Comparison of ENCODE assay signal across 8 mouse cellular contexts in the genomic region with DNA sequence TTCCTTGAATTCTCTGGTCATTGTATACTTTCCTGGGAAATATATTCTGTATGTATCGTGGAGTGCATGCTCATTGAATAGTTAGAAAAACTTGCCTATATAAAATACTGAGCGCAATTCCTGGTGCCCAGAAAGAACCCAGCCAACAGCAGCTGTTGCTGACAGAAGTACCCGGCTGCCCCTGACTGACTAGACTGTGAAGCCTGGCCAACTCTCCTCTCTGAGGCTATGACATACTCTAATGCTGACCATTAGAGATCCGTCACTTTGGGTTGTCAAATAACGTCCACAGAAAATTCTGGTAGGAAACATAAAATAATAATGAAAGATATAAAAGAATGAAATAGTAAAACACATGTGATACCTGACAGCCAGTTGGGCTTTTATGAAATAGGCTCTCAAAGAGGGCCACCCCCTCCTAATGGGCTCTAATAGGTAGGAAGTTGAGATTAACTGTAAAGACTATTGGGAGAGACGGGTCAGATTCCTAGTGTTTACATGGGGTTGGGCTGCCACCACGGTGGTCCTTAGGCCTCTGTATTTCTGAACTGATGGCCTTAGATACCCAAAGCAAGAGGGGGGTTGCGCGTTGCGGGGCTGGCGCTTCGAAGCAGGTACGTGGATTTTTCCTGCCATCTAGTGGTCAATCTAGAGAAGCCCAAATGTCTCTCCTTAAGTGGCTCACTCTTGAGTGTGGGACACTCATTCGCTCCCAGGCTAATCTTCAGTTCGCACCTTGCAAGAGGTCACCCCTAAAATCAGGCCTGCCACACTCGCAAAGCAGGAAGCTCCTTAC. TPM values are rescaled to one million over a fixed set of nuclear protein-coding genes. Genes with fewer than 3 reads are reported as not detected.
DNase-seq lines count a peak whose midpoint lies in the region; TF ChIP-seq lines count a peak whose summit lies in the region.

No protein-coding gene starts in this region.

- TF ChIP-seq POLR2A in testis, adult 2 months (IDR thresholded peaks at IDR 0.05; ENCODE audit: control insufficient read depth, low read depth, low read length) = no peak

- no peak overlapping the region for H3K4me3 ChIP-seq in testis, adult 2 months (ENCODE audit: control insufficient read depth, low read depth, low read length)
- H3K4me3 ChIP-seq in midbrain, embryonic 10.5 days = no peak overlapping the region

- no peaks in the 10 kb centered on the region for H3K36me3 ChIP-seq in testis, adult 2 months (ENCODE audit: control insufficient read depth, insufficient read depth, low read length)
- no peaks in the 10 kb centered on the region for H3K36me3 ChIP-seq in midbrain, embryonic 10.5 days

- 29% methylated on average over 16 of the region's 16 CpGs for WGBS in midbrain, embryonic 10.5 days

- no peaks in the 10 kb centered on the region for H3K27me3 ChIP-seq in testis, adult 2 months (ENCODE audit: control insufficient read depth, insufficient read depth, low read length)
- no peaks in the 10 kb centered on the region for H3K27me3 ChIP-seq in midbrain, embryonic 10.5 days (ENCODE audit: low read depth, poor library complexity, severe bottlenecking)

- no peaks in the 10 kb centered on the region; the same call in 1 of the 2 replicates for H3K4me1 ChIP-seq in testis, adult 2 months (ENCODE audit: control insufficient read depth, insufficient read depth, low read length)
- H3K4me1 ChIP-seq in midbrain, embryonic 10.5 days = peaks cover 18% of the 10 kb centered on the region

- DNase-seq in testis, postnatal 14 days (ENCODE audit: low spot score) = no peak
- DNase-seq in embryo, embryonic 11 days = peak; percentile 85
- DNase-seq in heart, postnatal 10 days = peak; percentile 15 to 38
- peak; percentile 29 to 59 for DNase-seq in layer of hippocampus, postnatal 14 days (ENCODE audit: low spot score in 2 of 2)
- peak; percentile 57 for DNase-seq in midbrain, embryonic 10.5 days (ENCODE audit: low spot score)
- DNase-seq in testis, postnatal 10 days (ENCODE audit: low spot score) = peak; percentile 43
- no peak for DNase-seq in thymus, postnatal 10 days (ENCODE audit: low spot score in 2 of 2)

- no peaks in the 10 kb centered on the region for H3K9me3 ChIP-seq in midbrain, embryonic 10.5 days (replicated peaks)

- H3K27ac ChIP-seq in testis, adult 2 months (ENCODE audit: control insufficient read depth, insufficient read depth, low read depth, low read length) = no peak overlapping the region
- no peak overlapping the region for H3K27ac ChIP-seq in midbrain, embryonic 10.5 days (replicated peaks)

- peak; percentile 41; the same call in 1 of the 2 replicates for TF ChIP-seq CTCF in testis, adult 2 months (IDR thresholded peaks at IDR 0.05; ENCODE audit: control insufficient read depth, insufficient read depth, insufficient replicate concordance, low read depth, low read length)

- intact Hi-C loops in heart, postnatal 10 days (cut with DNase I) = loop anchor here (2.0 kb wide), 1 partner anchor 1012 kb away; a partner anchor contains a TSS

RNA-seq across cellular contexts. Expression of a gene that starts 53.0 kb away (rescaled TPM):
- 4.8 TPM in 2 replicates for polyA plus RNA-seq in testis, adult 2 months (2012; rRNA removed)
- total RNA-seq in heart, postnatal 10 days (2021) = 1 to 10 TPM; 6.6 to 7.0 TPM
- total RNA-seq in layer of hippocampus, postnatal 14 days (2021) = 10 to 100 TPM; 21.1 to 24.0 TPM
- polyA plus RNA-seq in midbrain, embryonic 10.5 days (2016; fragmentation: Nextera tagmentation; extraction: Ambion mirVana) = 8.0 and 10.9 TPM in 2 replicates

Comparison
In these comparisons a context has a peak if more than half of its experiments do, and no peak if none do; other contexts are left out.
1. DNase-seq: peak in embryo, embryonic 11 days (single experiment), heart, postnatal 10 days (2 of 2), layer of hippocampus, postnatal 14 days (2 of 2), midbrain, embryonic 10.5 days (single experiment) and testis, postnatal 10 days (single experiment); none in testis, postnatal 14 days (single experiment) and thymus, postnatal 10 days (0 of 2).